Mouse (Mus musculus): Measurements from ENCODE around the gene Gas7.

- no peak for TF ChIP-seq CTCF (IDR thresholded peaks at IDR 0.05; ENCODE audit: insufficient read depth, low read length)
- TF ChIP-seq POLR2A (IDR thresholded peaks at IDR 0.05; ENCODE audit: borderline replicate concordance, extremely low read depth, low read depth, low read length): no peak
Observed at GRCm38 (mm10) chr11:67522671-67523070, 67.4 kb downstream of the Gas7 start.

Measured in lung, adult 2 months (tissue).